Mouse (Mus musculus) lung, postnatal 0 days (tissue): Measurements from ENCODE around the gene Olfr1369-ps1. TPM values are rescaled to one million over a fixed set of nuclear protein-coding genes. Genes with fewer than 3 reads are reported as not detected.

Experiments used
- ATAC-seq: fragments of 200-750 bp; cut with Nextera tagmentation; 2 replicates; pipeline ENCODE4 v1.8.0; 2017; ENCODE audit warnings: moderate library complexity
- DNase-seq: peaks from one replicate; pipeline ENCODE4 v3.0.0-alpha.2; 2016; ENCODE audit warnings: low spot score
- H3K27ac ChIP-seq: fragments of 300-500 bp; sonication (generic); 2 replicates; pipeline ENCODE4 v1.5.1; 2014; ENCODE audit warnings: antibody characterized with exemption, mild to moderate bottlenecking, low read length, mixed read lengths
- H3K27me3 ChIP-seq: fragments of 300-500 bp; sonication (generic); replicated peaks from 2 replicates; pipeline ENCODE4 v1.6.1; 2014; ENCODE audit warnings: low read length, mixed read lengths; ENCODE audit not compliant: insufficient read depth
- H3K36me3 ChIP-seq: fragments of 300-500 bp; sonication (generic); 2 replicates; pipeline ENCODE4 v1.6.1; 2014; ENCODE audit warnings: low read length, mixed read lengths; ENCODE audit not compliant: insufficient read depth
- H3K4me1 ChIP-seq: fragments of 300-500 bp; sonication (generic); 2 replicates; pipeline ENCODE4 v1.6.1; 2014; ENCODE audit warnings: antibody characterized with exemption, low read depth, low read length, mixed read lengths; ENCODE audit not compliant: insufficient read depth
- H3K4me2 ChIP-seq: fragments of 300-500 bp; sonication (generic); replicated peaks from 2 replicates; pipeline ENCODE4 v1.6.1; 2014; ENCODE audit warnings: low read depth, mild to moderate bottlenecking, low read length, moderate library complexity, mixed read lengths
- H3K4me3 ChIP-seq: fragments of 300-500 bp; sonication (generic); 2 replicates; pipeline ENCODE4 v1.5.1; 2014; ENCODE audit warnings: low read depth, low read length
- H3K9ac ChIP-seq: fragments of 300-500 bp; sonication (generic); replicated peaks from 2 replicates; pipeline ENCODE4 v1.6.1; 2014; ENCODE audit warnings: low read depth, mild to moderate bottlenecking
- H3K9me3 ChIP-seq: fragments of 300-500 bp; sonication (generic); 2 replicates; pipeline ENCODE4 v1.6.1; 2016; ENCODE audit warnings: low read length, mixed read lengths
- CTCF ChIP-seq: IDR thresholded peaks from 2 replicates; pipeline ENCODE4 v1.5.1; 2016; ENCODE audit warnings: antibody characterized with exemption, mild to moderate bottlenecking
- EP300 ChIP-seq: IDR thresholded peaks from 2 replicates; pipeline ENCODE4 v1.6.1; 2016; ENCODE audit warnings: antibody characterized with exemption, mild to moderate bottlenecking, control low read depth
- WGBS: fragments of 180-500 bp; shearing (Covaris S2); extraction: QIAGEN DNeasy Blood & Tissue Kit; methylation state at CpG from one replicate; pipeline ENCODE4 v1.1.7; 2014; 5-methylcytosine and 5-hydroxymethylcytosine counted together
- polyA plus RNA-seq: library from polyadenylated mRNA; unstranded; fragments of >200 nt; fragmentation: Nextera tagmentation; extraction: Ambion mirVana; gene quantifications from 2 replicates; pipeline ENCODE4 v1.2.1, GENCODE M21; 2015

Olfr1369-ps1 gene
- polyA plus RNA-seq, 1 experiment from 2014 or later: not detected

GRCm38 (mm10) chr13:21160041-21160511 lies 48.8 kb downstream of the Olfr1369-ps1 start:
- peak; percentile 19 for DNase-seq
- peak overlapping the region; percentile 62 for H3K4me3 ChIP-seq
- H3K4me2 ChIP-seq: peak overlapping the region; percentile 67
- TF ChIP-seq CTCF (no peak), EP300 (no peak)
- no peaks in the 10 kb centered on the region for H3K9me3 ChIP-seq
- 0 out of 2 replicates have a peak, but pooled peaks cover 8% of the 10 kb centered on the region for H3K4me1 ChIP-seq
- ATAC-seq: no peak
- H3K27me3 ChIP-seq: no peaks in the 10 kb centered on the region
- H3K36me3 ChIP-seq: no peaks in the 10 kb centered on the region
- H3K9ac ChIP-seq: peak overlapping the region; percentile 43
- under 1% methylated on average over 16 of the region's 16 CpGs for whole genome bisulfite sequencing
- H3K27ac ChIP-seq: no peak overlapping the region

GRCm38 (mm10) chr13:21160657-21161590 lies 49.6 kb downstream of the Olfr1369-ps1 start:
- WGBS: under 1% methylated on average over 32 of the region's 32 CpGs
- ATAC-seq (peak; percentile 93), DNase-seq (peak; percentile 91)
- Histone ChIP-seq H3K36me3 (no peaks in the 10 kb centered on the region), H3K4me3 (peak overlapping the region; percentile 62), H3K4me1 (0 out of 2 replicates have a peak, but pooled peaks cover 8% of the 10 kb centered on the region), H3K9me3 (no peaks in the 10 kb centered on the region), H3K4me2 (peak overlapping the region; percentile 67), H3K9ac (no peak overlapping the region), H3K27ac (0 out of 2 replicates have a peak overlapping the region, but pooled peaks have one; percentile 28), H3K27me3 (no peaks in the 10 kb centered on the region)
- TF ChIP-seq EP300 (peak; percentile 43), CTCF (no peak)

GRCm38 (mm10) chr13:21161591-21161990 lies 50.3 kb downstream of the Olfr1369-ps1 start:
- Histone ChIP-seq H3K4me3 (peak overlapping the region; percentile 62; the same call in 1 of the 2 replicates), H3K27me3 (no peaks in the 10 kb centered on the region), H3K36me3 (no peaks in the 10 kb centered on the region), H3K4me1 (0 out of 2 replicates have a peak, but pooled peaks cover 8% of the 10 kb centered on the region), H3K27ac (no peak overlapping the region), H3K9me3 (no peaks in the 10 kb centered on the region), H3K4me2 (peak overlapping the region; percentile 67; the same call in 1 of the 2 replicates), H3K9ac (no peak overlapping the region)
- WGBS: 31% methylated on average over 2 of the region's 2 CpGs
- DNase-seq (peak; percentile 23), ATAC-seq (no peak)
- no peak for TF ChIP-seq CTCF
- TF ChIP-seq EP300: no peak

GRCm38 (mm10) chr13:21162591-21162990 lies 51.3 kb downstream of the Olfr1369-ps1 start:
- DNase-seq: no peak
- Histone ChIP-seq H3K9me3 (no peaks in the 10 kb centered on the region), H3K27me3 (no peaks in the 10 kb centered on the region), H3K27ac (no peak overlapping the region), H3K4me2 (no peak overlapping the region), H3K4me1 (0 out of 2 replicates have a peak, but pooled peaks cover 8% of the 10 kb centered on the region), H3K4me3 (no peak overlapping the region), H3K36me3 (no peaks in the 10 kb centered on the region), H3K9ac (no peak overlapping the region)
- TF ChIP-seq EP300: no peak
- no peak for TF ChIP-seq CTCF
- 49% methylated on average over 5 of the region's 5 CpGs for WGBS
- ATAC-seq: no peak

GRCm38 (mm10) chr13:21166936-21167909 lies 55.9 kb downstream of the Olfr1369-ps1 start:
- no peaks in the 10 kb centered on the region for H3K27me3 ChIP-seq
- 0 out of 2 replicates have a peak, but pooled peaks cover 3% of the 10 kb centered on the region for H3K4me1 ChIP-seq
- TF ChIP-seq EP300 (peak; percentile 49; the same call in 1 of the 2 replicates), CTCF (no peak)
- H3K27ac ChIP-seq: no peak overlapping the region
- no peaks in the 10 kb centered on the region for H3K9me3 ChIP-seq
- 2% methylated on average over 27 of the region's 27 CpGs for WGBS
- DNase-seq (peak; percentile 90), ATAC-seq (peak; percentile 69)
- H3K9ac ChIP-seq: 0 out of 2 replicates have a peak overlapping the region, but pooled peaks have one; percentile 19
- peak overlapping the region; percentile 53 for H3K4me3 ChIP-seq
- no peaks in the 10 kb centered on the region for H3K36me3 ChIP-seq
- peak overlapping the region; percentile 79 for H3K4me2 ChIP-seq
